Mouse (Mus musculus): ENCODE data around the gene Khnyn.

The Khnyn gene

DNA sequence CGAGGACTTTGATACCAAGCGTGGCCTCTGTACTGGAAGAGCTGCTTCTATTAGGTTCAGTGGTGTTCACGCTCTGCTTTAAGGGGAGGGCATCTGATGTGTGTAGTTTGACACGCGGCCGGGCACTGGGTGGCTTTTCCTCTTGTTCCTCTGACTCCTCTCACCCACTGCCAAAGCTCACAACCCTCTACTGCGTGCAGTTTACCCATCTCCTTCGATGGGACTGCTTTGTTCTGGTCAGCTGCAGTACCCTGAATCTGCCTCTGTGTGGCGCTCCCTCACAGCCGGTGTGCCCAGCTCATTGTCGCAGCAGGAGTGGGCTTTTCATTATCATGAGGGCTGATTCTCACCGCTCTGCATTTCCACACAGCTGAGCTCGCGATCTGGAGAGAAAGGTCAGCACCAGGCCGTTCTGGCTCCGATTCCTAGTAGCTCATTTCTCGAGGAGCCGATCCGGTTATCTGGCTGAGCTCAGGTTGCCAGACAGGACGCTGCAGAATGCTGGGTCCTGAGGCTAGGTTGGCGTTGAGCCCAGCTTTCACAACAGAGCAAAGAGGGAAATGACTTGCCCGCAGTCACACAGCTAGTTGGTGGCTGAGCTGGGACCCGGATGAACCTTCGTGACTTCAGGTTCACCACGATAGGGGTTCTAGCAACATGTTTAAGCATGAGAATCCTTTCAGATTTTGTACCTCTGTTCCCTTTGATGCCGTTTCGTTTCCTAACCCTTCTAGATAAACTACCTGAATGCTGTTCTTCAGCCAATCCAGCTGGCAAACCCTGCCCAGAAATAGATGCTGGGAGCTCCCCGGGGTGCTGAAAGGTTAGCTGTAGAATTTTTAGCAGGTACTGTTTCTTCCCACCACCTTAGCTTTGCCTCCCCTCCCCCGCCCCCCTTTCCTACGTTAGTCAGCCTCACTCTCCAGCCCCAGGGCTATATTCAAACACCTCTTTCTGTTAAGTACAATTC lies 10.7 kb upstream of the Khnyn start:
- peak; percentile 94 to 96 for DNase-seq

DNA sequence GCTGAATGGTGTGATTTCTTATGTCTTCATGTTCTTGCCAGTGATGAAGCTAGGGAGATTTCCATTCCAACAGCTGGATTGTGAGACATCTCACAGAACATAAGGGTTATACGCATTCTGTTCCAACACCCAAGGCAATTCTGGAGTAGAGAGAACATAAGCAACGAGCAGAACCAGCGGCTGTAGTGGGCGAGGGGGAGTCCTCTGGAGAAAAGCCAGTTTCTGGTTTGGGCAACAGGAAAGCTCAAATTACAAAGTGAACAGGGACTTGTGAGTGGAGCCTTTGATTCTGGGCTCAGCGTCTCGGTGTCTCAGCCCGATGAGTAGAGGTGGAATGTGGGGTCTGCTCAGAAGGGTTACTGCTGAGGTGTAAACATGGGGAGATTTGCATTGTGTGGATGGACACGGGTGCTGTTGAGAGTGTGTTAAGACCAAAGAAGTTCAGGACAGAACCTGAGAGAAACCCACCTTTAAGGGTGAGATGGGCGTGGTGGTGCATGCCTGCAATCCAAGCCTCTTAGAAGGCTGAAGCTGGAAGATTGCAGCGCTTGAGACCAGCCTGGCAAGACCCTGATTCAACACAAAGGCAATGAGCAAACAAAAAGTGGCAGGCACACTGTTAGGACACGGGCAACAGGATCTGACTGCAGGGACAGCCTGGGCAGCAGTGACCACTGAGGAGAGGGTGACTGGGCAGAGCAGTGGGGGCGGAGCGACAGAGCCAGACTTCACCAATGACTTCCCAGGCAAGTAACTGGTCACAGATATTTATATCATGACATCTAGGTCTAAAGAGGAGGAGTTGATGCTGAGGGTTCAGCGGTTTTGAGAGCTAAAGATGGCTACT lies 7.1 kb upstream of the Khnyn start:
- DNase-seq, result peak; percentile 55 to 62

DNA sequence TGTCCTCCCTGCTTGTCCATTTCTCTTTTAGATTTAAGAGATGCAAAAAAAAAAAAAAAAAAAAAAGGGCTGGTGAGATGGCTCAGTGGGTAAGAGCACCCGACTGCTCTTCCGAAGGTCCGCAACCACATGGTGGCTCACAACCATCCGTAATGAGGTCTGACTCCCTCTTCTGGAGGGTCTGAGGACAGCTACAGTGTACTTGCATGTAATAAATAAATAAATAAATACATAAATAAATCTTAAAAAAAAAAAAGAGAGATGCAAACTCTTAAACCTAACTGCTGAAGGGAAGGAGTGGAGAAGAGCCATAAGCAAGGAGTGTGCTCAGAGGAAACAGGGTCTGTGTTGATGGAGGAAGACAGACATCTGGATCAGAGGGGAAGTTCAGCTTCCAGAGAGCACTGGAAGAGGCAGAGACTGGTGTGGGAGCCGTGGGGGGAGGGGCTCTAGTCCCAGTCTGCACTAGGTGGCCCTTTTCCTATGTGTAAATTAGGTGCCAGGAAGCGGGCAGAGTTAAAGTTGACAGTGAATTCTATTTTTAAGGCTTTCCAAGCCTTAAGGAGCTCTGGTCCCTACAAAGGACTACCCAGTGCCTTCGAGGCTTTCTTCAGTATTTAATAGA lies 6.3 kb upstream of the Khnyn start:
- DNase-seq, result peak in 1 of 2 experiments; percentile 46

DNA sequence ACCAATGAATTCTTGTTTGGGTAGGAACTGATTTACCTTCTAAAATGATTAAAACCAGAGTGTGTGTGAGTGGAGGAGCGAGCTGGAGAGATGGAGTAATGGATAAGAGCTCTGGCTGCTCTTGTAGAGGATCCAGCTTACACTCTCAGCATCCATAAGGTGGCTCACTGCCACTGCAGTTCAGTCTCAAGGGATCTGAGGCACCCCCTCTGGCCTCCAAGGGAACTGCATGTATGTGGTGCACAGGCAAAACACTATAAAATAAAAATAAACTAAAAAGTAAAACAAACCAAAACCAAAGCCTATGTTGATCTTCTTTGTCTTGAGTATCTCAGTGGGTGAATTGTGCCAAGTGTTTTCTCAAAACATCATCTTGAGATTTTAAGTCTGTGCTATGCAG lies 5.1 kb upstream of the Khnyn start:
- DNase-seq, result peak; percentile 75 to 85

DNA sequence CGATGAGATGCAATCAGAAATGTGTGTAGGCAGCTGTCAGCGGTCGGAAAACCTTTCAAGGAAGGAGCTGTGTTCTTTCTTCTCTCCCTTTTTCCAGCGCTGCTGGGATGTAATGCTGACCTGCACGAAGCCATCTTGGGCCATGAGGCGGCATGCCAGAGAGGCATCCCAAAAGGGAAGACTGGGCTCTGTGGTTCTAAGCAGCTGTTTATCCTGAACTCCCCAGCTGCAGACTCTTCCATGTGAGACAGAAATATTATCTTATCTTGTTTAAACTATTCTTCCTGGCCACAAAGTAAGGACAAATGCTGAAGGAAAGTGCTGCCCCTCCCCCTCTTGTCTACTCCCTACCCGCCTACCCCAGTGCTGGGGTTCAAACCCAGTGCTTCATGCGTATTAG lies 3.8 kb upstream of the Khnyn start:
- DNase-seq, result peak in 1 of 2 experiments; percentile 32

DNA sequence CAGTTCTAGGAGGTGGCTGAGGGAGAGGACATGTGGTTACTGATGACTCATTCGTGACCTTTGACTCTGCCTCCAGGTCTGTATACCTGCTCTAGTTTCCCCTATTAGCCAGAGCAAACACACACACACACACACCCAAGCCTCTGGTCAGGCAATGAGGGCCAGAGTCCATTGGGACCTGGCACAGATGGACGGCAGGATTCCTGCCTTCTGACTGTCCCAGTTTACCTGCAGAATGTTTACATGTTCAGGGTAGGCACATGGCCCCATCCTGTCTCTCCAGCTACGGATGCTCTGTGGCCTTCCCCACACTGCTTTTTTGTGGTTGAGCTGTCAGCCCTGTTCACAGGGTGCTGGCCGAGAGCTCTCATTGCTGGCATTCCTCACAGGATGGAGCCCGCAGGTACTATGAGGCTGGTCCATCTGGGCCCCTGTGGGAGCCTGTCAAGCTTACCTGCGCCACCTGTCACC lies 2.5 kb upstream of the Khnyn start:
- DNase-seq, result peak; percentile 89 to 93

DNA sequence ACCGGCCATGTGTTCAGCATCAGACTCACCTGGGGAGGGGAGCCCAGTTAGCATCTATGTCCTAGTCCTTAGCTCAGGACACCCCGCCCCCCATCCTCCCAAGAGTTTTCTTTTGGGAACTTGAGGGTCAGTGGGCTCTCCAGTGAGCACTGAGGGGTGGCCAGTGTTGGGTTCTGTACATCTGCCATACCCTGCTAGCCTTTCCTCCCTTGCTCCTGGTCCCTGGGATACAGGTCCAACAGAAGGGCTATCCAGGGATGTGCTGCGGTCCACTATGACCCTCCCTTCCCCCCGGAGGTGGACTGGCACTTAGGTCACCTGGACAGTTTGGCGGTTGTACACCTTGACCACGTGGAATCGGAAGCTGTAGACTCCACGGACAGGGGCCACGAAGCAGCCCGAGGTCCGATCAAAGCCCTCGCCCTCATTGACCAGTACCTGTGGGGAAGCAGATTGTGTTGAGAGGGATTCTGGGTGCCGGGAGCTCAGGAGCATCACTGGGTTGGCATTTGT lies 1.5 kb upstream of the Khnyn start:
- peak; percentile 54 to 59 for DNase-seq

DNA sequence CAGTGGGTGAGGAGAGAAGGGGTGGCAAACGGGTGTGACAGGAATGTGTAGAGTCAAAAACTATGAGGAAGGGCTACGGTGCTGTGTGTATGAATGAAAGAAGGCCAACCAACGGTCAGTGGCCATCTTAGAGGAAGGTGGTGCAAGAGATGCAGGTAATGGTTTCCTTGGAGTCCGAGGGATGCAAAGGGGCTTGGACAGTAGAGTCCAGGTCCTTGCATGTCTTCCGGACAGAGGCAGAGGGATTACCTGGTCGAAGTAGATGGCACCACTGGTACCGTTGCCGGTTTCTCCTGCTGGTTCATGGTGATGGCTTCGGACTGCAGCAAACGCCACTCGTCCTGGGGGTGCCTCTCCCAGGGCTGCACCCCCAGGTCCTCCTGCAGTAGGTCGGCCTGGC lies 1.1 kb upstream of the Khnyn start:
- DNase-seq, result no peak

DNA sequence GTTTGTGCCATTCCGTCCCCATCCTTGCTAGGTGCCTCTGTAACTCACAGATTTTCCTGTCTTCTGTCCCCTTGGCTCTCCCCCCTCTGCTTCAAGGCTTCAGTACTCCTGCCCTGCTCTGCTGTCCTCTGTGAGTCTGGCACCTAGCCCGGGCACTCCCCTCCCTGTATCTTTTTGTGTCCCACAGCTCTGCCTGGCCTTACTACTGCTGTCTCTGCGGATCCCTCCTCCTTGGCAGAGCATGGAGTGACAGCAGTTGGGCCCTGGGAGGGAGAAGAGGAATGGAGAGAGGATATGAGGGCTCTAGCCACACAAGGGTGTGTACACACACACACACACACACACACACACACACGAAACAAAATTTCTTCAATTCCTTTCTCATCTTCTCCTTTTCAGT lies 581 bp upstream of the Khnyn start, which contains the start of gene Cbln3:
Gene Cbln3 (minus strand): TSS at position 227 of the 400 bp plus-strand sequence.
- peak; percentile 98 to 99 for DNase-seq

DNA sequence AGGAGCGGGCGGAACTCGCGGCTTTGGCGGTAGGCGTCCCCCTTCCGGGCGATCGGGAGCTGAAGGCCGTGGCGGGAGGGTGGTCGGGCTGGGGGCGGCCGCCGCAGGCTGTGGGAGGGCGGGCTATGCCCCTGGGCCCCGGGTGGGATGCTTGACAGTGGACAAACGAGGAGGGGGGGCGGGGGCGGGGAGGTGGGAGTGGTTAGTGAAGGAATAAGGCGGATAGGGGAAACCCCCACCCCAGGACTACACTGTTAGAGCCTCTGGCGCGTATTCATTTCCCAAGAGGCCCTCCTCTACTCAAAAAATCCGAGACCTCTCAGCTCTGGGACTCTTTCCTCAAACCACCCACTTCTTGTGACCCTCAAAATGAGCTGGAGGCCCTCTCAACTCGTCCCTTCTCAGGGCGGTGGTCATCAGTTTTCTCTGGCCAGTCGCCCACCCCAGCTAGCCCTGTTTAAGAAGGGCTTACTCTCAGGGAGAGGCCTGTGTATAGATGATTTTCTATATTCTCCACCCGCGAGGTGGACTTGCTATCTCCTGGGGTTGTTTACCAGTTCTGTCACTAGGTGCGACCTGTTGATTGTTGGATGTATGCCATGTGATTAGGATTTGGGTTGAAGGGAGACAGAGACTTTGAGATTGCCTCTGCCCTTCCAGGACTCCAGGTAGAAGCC lies 505 bp downstream of the Khnyn start:
- peak; percentile 74 to 80 for DNase-seq

DNA sequence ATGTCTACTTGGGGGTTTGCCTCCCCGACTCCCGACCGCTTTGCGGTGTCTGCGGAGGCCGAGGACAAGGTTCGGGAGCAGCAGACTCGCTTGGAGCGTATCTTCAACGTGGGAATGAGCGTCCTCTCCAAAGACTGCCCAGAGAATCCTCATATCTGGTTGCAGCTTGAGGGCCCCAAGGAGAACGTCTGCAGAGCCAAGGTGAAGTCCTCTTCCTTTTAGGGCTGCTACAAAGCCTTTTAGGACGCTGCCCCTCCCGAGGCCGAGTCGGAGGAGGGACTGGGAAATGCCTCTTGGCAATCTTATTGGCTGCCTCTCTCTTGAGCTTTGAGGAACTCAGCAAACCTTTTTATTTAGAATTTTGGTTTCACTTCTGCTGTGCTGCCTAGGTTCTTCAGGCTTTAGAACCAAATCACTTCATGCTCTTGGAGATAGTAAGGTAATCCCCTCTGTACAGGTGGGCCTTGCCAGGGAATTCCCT lies 1.1 kb downstream of the Khnyn start:
- DNase-seq, result peak in 1 of 2 experiments; percentile 54

DNA sequence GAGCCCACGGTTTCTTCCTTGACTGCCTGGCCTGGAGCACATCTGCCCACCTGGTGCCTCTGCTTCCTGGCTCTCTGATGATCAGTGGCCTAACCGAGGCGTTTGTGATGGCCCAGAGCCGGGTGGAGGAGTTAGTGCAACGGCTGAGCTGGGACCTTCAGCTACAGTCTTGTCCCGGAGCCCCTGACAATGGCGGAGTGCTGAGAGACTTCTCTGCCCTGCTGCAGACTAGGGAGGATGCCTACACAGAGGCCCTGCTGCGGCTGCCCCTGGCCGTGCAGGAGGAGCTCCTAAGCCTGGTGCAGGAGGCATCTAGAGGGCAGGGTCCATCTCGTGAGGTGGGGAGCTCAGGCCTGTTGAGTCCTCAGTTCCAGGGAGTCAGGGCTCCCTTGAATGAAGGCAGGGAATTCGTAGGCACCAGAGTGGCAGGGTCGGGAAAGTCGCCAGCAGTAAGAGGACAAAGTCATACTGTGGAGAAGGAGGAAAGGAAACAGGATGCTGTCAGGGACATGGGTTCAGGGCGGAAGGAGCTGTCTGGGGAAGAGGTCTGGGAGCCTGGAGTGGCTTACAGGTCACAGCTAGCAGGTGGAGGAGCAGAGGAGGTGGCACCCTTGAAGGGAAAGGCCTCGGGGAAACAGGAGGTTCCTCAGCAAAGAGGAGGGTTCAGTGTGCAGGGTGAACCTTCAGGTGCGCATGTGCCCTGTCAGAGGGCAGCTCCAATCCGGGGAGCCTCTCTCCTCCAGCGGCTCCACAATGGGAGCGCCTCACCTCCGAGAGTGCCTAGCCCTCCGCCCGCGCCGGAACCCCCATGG lies 2.0 kb downstream of the Khnyn start:
- DNase-seq, result peak in 1 of 2 experiments; percentile 24

DNA sequence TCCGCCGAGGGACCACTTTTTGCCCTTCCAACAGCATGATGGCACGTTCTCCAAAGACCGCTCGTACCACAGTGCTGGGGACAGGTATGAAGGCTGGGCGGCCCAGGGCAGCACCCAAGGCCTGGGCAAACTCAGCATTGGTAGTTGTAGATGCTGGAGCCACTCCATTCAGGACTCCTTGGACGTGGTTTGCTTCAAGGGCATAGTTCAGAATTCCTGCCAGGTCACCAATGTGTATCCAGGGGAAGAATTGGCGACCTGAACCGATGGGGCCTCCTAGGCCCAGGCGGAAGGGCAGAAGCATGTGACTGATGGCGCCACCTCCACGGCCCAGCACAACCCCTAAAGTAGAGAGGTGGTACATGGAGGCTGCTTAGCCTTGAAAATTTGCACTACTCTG lies 12.9 kb downstream of the Khnyn start:
- DNase-seq, result peak in 1 of 2 experiments; percentile 28

DNA sequence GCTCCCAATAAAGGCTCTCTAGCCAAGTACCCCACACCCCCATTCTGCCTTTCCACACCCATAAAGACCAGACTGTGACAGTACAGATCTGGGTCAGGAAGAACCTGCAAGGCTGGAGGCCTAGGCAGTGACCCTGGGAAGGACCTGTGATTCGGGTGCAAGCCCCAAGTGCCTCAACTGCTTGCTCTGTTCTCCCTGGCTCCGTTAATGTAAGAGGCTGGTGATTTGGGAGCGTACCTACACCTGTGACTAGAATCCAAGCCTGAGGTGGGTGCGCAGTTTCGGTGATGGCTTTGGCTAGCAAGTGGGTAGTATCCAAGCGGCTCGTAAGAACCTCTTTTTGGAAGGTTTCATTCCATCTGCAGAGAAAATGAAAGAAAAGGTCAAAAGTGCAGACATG lies 14.2 kb downstream of the Khnyn start:
- DNase-seq, result peak in 1 of 2 experiments; percentile 44

DNA sequence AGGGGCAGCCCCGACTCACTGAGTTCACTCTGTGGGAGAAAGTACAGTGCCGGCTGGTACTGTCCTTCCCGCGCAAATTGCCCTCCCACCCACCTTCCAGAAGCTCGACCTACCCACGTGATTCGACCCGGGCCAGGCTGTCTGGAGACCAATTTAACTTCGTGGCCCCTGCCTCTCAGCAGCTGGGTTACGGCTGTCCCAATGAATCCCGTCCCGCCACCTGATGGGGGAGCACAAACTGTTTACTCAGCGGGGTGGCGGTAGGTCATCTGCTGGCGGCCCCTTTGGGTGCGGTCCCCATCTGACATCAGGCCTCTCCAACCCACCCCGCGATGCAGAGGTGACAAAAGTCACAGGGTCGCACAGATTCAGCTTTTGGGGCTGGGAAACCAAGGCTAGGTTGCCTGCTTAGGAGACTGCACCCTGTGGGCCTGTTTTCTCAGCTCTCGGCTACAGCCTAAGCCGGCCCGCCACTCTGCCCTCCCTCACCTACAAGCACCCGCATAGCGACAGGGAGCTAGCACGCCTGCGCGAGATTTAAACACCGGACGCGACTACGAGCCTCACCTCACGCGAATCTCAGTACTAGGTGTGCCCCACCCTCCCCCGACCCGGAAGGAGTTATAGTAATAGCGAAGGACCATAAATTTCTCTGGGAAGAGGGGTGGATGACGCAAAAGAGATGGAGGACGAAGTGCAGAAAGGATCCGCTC lies 15.1 kb downstream of the Khnyn start, which contains the start of gene Sdr39u1:
Gene Sdr39u1 (minus strand): TSS at position 593 of the 713 bp plus-strand sequence.
- peak; percentile 93 to 95 for DNase-seq

DNA sequence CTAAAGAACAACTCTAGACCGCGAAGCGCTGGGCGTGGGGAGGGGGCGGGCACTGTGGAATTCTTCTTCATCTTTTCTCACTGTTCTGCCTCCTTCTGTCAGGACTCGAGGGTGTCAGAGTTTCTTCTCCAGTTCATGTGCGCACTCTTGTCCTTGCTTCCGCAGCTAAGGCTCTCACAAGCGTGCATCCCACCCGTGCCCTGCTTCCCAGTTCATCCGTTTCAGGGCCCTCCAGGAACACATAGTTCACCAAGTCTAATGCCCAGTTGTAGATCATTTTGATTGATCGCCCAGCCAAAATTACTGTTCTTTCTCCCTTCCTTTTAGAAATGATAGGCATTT lies 15.6 kb downstream of the Khnyn start:
- no peak for DNase-seq

DNA sequence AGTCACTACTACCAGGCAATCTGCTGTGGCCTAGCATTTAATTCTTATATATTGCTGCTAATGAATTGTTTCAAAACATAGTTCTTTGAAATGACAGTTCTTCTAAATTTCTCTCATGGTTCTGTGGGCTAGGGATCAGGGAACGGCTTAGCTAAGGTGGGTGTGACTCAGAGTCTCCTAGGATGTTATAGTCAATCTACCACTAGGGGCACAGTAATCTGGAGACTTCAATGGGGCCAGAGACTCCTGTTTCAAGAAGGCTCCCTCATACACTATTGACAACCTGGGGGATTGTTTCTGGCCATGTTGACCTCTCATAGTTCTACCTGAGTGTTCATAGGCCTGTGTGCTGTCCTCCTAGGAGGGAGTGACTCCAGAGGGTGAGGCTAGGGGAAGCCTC lies 20.8 kb downstream of the Khnyn start:
- no peak for DNase-seq

DNA sequence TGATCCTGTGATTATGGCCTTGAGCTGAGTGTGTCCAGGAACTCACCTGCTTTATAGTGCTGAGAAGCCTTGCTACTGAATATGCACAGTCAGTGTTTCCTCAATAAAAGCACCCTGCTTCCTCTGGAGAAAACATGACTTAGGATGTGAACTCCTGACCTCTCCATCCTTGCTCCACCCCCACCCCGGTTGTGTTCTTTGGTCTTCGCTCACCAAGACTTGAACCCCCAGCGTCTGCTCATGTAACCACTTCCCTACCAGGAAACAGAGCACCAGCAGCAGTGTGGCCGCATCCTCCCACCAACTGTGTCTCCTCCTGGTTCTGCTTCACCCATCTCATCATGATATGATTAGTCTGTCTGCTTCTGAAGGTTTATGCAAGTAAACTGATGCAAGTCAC lies 28.7 kb downstream of the Khnyn start:
- no peak for DNase-seq

DNA sequence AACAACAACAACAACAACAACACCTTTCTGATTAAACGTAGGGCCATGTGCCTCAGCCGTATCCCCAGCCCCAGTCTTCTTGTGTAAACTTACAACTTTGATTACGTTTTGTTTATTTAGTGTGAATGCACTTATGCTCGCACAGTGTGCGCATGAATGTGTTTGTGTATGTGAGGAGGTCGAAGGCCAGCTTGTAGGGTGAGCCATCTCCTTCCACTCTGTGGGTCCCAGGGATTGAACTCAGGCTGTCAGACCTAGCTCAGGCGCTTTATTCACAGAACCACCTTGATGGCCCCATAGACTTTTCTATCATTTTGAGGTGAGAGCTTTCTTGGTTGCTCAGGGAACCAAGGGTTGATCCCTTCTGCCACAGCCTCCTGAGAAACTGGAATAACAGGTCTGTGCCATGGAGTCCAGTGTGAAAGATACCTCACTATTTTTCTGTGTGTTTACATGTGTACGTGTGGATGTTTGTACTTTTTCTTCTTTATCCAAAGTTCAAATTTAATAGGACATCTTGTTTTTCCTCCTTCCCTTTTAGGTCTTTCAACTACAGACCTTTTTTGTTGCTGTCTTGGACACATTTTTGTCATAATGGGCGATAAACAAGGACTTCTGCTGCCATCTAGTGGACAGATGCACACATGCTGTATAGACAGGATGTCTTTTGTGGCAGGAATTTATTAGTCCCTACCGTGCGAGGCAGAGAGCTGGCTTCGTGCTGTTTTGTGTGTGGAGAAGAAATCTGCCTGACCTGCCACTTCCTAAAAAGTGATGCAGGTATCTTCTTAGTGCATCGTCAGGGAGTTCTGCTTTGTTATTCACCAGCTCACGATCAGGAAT lies 33.7 kb downstream of the Khnyn start:
- peak; percentile 88 to 91 for DNase-seq
